Mouse (Mus musculus): ENCODE data around the gene 9130204L05Rik.

GRCm38 (mm10) chr3:91052654-91053053 is 37.9 kb downstream of the 9130204L05Rik start:
- TF ChIP-seq CTCF (IDR thresholded peaks at IDR 0.05; ENCODE audit: low read depth, low read length) (no peak), POLR2A (IDR thresholded peaks at IDR 0.05; ENCODE audit: borderline replicate concordance, low read depth, low read length) (no peak)

Data from bone marrow macrophage, adult 2 months (primary cell).